Mouse (Mus musculus): Measurements from ENCODE around the gene Cops4.

Gene Cops4

DNA sequence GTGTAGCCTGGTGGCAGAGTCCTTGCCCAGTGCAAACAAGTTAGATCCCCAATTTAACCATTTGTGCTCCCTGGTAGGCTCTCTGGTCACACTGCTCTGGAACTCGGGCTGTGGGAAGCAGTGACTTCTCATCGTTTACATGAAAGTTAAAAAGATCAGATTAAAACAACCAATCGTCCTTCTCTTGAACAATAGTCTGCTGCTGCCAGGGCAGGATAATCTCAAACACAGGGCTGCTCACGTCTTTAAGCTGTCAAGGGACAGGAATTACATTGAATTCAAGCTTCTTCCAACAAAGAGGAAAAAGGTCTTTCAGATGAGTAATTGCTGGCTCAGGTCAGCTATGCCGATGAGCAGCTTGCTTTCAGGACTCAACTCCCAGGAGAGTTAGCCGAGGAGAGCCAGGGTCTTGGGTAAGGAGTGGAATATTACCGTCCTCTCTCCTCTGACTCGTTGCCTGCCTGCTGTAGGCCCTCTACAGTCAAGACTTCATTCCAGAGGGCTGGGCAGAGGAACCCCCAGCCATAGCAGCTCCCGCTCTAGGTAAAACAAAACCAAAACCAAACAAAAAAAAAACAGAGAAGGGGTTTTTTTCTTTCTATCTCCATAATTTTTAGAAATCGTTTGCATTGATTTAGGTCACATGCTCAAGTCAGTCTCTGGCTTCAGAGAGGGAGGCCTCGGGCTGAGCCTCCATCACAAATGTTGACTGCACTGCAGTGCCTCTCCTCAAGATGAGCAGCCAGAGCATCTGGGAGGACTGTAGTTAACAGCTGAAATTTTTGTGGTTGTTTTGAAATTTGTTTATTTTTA is 63.7 kb downstream of the Cops4 start:
- DNase-seq: no peak

GRCm38 (mm10) chr5:100582435-100582826 is 64.3 kb downstream of the Cops4 start:
- no peak for DNase-seq

DNA sequence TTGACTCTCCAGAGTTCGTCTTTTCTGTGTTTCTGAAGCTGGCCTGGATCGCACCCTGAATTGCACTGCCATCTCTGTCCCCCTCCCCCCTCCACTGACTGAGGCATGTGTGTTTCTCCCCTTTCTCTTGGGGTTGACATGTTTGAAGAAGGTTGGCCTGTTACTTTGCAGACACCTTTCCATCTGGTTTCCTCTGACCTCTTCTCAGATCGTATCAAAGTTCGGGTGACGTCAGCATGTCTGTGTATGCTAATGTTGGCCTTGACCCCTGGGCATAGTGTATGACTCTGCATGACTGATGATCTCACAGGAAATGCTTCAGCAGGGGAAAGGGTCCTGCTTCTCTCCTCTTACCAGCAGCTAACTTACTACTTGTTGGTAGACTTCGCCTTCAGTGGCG is 65.0 kb downstream of the Cops4 start:
- DNase-seq: no peak

- DNase-seq: no peak
Observed at GRCm38 (mm10) chr5:100585206-100585644, 67.1 kb downstream of the Cops4 start.

DNA sequence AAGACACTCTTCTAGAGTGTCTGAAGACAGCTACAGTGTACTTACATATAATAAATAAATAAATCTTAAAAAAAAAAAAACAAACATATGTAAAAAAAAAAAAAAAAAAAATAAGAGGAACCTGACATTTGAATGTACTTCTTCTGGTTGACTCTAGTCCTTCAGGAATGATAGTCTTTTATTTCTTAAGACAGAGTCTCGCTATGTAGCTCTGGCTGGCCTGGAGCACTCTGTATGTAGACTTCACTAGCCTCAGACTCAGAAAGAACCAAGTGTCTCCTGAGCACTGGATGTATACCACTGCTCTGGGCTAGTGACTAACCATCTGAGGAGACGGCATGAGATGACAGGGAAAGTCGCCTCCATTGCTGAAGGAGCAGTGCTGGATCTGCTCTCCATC is 67.5 kb downstream of the Cops4 start:
- no peak for DNase-seq

DNA sequence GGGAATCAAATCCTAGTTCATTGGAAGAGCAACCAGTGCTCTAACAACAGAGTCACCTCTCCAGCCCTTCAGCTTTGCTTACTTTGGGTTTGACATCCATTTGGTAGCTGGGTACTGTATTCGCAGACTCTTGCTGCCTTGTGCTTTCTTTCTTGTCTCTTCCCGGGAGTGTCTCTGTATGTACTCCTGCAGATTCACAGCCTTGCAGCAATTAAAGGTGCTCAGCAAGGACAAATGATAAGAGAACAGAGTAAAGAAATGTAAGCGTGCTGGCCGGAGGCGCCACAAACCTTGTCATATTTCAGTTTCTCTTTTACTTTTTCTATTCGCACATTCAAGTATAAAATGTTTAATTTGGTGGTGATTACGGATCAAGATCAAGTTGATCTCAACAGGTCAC is 69.0 kb downstream of the Cops4 start:
- DNase-seq: no peak

- DNase-seq: no peak
Observed at GRCm38 (mm10) chr5:100587626-100588025, 69.5 kb downstream of the Cops4 start.

DNA sequence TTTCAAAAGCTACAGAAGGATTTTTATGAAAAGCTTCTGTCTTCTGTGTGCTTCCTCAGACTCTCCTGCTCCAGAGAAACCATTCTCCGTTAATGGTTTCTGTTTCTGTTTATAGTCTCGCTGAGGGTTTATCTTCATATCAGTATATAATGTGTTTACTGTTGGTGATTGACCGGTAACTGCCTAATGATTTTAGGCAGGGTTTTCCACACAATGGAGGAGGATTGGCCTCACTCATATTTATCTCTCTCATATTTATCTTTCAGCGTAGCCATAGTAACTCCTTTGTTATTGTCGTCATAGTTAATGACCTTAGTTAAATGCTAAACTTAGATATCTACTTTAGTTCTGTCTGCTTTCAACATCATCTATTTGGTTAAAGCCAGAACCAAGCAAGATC is 72.4 kb downstream of the Cops4 start:
- DNase-seq: no peak

DNA sequence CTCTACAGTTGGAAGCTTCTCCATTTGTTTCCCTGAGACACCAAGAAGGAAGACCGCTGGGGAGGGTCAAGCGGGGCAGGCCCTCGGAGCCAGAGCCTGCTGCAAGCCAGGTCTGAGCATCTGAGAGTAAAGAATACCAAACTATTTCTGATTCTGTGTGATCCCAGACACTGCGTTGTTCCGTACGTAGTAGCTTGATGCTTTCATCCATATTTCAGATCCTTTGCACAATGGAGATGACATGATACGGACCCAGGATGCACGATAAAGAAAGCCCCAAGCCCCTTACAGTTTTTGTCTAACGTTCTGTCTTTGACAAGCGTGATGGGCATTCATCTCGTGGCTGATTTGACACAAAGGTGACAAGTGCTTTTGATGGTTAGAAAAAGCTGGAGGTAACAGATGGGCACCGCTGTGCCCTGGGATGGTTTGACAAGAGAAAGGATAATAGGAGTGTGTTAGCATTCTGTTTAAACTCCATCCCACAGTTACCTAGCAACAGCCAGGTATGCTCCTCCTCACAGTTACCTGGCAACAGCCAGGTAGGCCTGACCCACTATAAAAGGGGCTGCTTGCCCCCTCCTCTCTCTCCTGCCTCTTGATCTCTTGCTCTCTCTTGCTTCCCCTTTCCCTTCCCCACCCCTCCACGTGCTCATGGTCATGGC is 76.8 kb downstream of the Cops4 start:
- DNase-seq: no peak

DNA sequence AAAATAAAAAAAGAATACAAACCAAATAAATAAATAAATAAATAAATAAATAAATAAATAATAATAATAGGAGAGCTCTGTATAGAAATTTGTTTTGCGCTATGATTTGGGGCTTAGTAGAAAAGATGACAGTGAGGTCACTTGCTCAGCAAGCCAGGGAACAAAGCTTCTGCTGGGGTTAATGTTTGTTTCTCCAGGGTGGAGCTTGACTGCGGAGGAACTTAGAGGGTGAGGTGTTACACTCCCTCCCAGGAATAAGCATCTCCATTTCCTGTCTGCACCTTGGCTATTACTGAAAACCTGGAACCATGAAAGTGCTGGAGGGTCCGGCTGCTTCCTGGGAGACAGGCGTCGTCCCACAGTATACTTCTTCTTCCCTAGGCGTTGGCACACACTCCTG is 77.9 kb downstream of the Cops4 start:
- DNase-seq: no peak

Measured in kidney, postnatal 4 days (tissue).